Mouse (Mus musculus) embryonic facial prominence, embryonic 14.5 days (tissue): ENCODE results near the gene Cep89. TPM values are rescaled to one million over a fixed set of nuclear protein-coding genes. Genes with fewer than 3 reads are reported as not detected.
A peak's percentile ranks its signal among the peaks of the same experiment; 100 is the strongest.

Experiments used
- ATAC-seq: fragments of 200-750 bp; cut with Nextera tagmentation; 2 replicates; pipeline ENCODE4 v1.8.0; 2017; ENCODE audit warnings: low read depth, moderate number of reproducible peaks, moderate TSS enrichment
- DNase-seq: peaks from one replicate; pipeline ENCODE4 v3.0.0-alpha.2; 2015; ENCODE audit warnings: low spot score
- H3K27ac ChIP-seq: fragments of 300-500 bp; sonication (generic); replicated peaks from 2 replicates; pipeline ENCODE4 v1.5.1; 2014; ENCODE audit warnings: low read depth, mild to moderate bottlenecking, low read length, moderate library complexity
- H3K27me3 ChIP-seq: fragments of 300-500 bp; sonication (generic); replicated peaks from 2 replicates; pipeline ENCODE4 v1.6.1; 2014; ENCODE audit warnings: low read length; ENCODE audit not compliant: control insufficient read depth, insufficient read depth
- H3K36me3 ChIP-seq: fragments of 300-500 bp; sonication (generic); 2 replicates; pipeline ENCODE4 v1.6.1; 2014; ENCODE audit warnings: low read length, mixed read lengths; ENCODE audit not compliant: control insufficient read depth, insufficient read depth
- H3K4me1 ChIP-seq: fragments of 300-500 bp; sonication (generic); 2 replicates; pipeline ENCODE4 v1.6.1; 2014; ENCODE audit warnings: antibody characterized with exemption, low read length; ENCODE audit not compliant: control insufficient read depth, insufficient read depth
- H3K4me2 ChIP-seq: fragments of 300-500 bp; sonication (generic); 2 replicates; pipeline ENCODE4 v1.6.1; 2014; ENCODE audit warnings: low read depth, mild to moderate bottlenecking, low read length, moderate library complexity, mixed read lengths
- H3K4me3 ChIP-seq: fragments of 300-500 bp; sonication (generic); 2 replicates; pipeline ENCODE4 v1.5.1; 2014; ENCODE audit warnings: low read depth, mild to moderate bottlenecking, low read length
- H3K9ac ChIP-seq: fragments of 300-500 bp; sonication (generic); 2 replicates; pipeline ENCODE4 v1.6.1; 2014; ENCODE audit warnings: low read depth, mild to moderate bottlenecking, low read length, moderate library complexity, mixed read lengths
- H3K9me3 ChIP-seq: fragments of 300-500 bp; sonication (generic); 2 replicates; pipeline ENCODE4 v1.6.1; 2016; ENCODE audit warnings: low read length; ENCODE audit not compliant: control insufficient read depth
- WGBS: fragments of 180-500 bp; shearing (Covaris S2); extraction: QIAGEN DNeasy Blood & Tissue Kit; methylation state at CpG from one replicate; pipeline ENCODE4 v1.1.7; 2014; 5-methylcytosine and 5-hydroxymethylcytosine counted together
- polyA plus RNA-seq: library from polyadenylated mRNA; unstranded; fragments of >200 nt; fragmentation: Nextera tagmentation; extraction: Ambion mirVana; gene quantifications from 2 replicates; pipeline ENCODE4 v1.2.1, GENCODE M21; 2014

The Cep89 gene
- polyA plus RNA-seq, 1 experiment from 2014 or later = 27.8 TPM

- DNase-seq = no peak
- Histone ChIP-seq H3K9me3 (no peaks in the 10 kb centered on the region), H3K9ac (no peak overlapping the region), H3K27ac (no peak overlapping the region), H3K4me1 (peaks cover 6% of the 10 kb centered on the region; the same call in 1 of the 2 replicates), H3K4me2 (no peak overlapping the region), H3K36me3 (peaks cover 70% of the 10 kb centered on the region), H3K27me3 (no peaks in the 10 kb centered on the region), H3K4me3 (no peak overlapping the region)
- no peak for ATAC-seq
- WGBS = 88% methylated on average over 4 of the region's 4 CpGs
Observed at GRCm38 (mm10) chr7:35401169-35401568, 4.3 kb downstream of the Cep89 start.

DNA sequence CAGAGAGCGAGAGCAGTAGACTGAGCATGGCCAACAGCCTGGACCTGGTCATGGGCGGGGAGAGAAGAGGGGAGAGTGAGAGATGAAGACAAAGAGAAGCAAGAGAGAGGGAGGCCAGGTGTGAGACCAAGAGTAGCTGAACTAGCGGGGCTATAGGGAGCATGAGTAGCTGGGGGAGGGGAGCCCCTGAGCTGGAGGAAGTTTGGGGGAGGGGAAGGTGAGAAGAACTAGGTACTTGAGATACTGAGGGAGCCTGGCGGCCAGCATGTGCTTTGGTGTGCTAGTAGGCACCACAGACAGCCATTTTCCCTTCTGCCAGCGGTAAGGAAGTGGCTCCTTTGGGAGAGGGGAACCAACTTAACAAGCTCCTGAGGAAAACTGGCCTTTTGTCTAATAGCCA is 18.4 kb downstream of the Cep89 start:
- Histone ChIP-seq H3K4me2 (no peak overlapping the region), H3K9me3 (no peaks in the 10 kb centered on the region), H3K9ac (no peak overlapping the region), H3K27ac (no peak overlapping the region; the same call in 1 of the 2 replicates), H3K4me3 (no peak overlapping the region), H3K36me3 (peaks cover 52% of the 10 kb centered on the region), H3K4me1 (no peaks in the 10 kb centered on the region), H3K27me3 (no peaks in the 10 kb centered on the region)
- no peak for ATAC-seq
- 77% methylated on average over 5 of the region's 5 CpGs for WGBS
- DNase-seq = peak; percentile 3

DNA sequence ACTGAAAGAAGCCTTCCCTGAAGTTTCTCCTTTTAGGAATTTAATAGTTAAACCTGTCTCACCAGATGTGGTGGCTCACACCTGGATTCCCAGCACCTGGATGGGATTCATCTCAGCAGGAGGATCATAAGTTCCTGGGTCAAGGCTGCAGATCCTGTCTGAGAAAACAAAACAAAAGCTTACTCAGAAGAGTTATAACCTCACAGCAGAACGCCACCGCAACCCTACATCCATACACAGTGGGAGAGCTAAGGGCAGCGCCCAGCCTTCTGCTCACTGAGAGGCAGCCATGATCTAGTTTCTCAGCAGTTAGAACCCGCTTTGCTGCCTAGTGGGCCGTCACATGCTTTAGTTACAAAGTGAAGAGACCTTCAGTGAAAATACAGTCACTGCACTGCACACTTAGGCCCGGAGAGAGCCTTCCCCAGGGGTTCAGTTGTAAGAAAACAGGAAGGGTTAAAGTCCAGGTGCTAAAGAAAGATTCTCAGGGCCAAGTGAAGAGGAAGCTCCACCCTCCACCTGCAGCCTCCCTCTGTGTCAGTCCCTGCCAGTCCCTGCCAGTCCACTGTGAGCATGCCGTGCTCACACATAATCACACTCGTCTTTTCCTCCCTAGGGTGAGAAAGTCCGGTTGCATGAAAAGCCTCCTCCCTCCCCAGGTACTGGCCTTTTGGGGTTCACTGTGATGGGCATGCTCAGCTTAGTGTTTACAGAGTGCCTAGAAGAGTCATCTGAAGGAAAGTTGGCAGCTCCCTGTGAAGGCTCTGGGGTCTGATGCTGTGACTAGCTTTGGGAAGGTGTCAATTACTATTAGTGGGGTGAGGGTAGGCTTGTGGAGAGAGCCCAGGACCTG is 19.2 kb downstream of the Cep89 start:
- H3K27me3 ChIP-seq = no peaks in the 10 kb centered on the region
- ATAC-seq = no peak
- H3K4me3 ChIP-seq = no peak overlapping the region
- DNase-seq = no peak
- no peak overlapping the region for H3K9ac ChIP-seq
- no peaks in the 10 kb centered on the region for H3K4me1 ChIP-seq
- H3K27ac ChIP-seq = no peak overlapping the region
- 78% methylated on average over 9 of the region's 9 CpGs for WGBS
- no peaks in the 10 kb centered on the region for H3K9me3 ChIP-seq
- no peak overlapping the region for H3K4me2 ChIP-seq
- peaks cover 50% of the 10 kb centered on the region for H3K36me3 ChIP-seq

DNA sequence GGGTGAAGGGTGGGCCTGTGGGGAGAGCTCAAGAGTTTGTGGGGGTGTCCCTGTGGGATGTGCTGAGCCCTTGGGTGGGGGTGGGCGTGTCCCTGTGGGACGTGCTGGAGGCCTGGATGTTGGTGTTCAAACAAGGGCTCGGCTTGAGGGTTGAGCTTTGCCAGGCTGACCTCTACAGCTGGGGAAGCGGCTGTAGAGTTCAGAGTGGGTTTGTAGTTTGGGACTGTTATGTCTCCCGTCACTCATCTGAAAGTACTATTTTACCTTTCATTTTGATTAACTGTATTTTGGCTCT is 19.8 kb downstream of the Cep89 start:
- peaks cover 50% of the 10 kb centered on the region for H3K36me3 ChIP-seq
- no peak overlapping the region for H3K4me3 ChIP-seq
- H3K27ac ChIP-seq = no peak overlapping the region
- 96% methylated on average over 4 of the region's 5 CpGs for WGBS
- no peak overlapping the region for H3K4me2 ChIP-seq
- no peak for DNase-seq
- no peak overlapping the region for H3K9ac ChIP-seq
- ATAC-seq = no peak
- H3K9me3 ChIP-seq = no peaks in the 10 kb centered on the region
- no peaks in the 10 kb centered on the region for H3K4me1 ChIP-seq
- no peaks in the 10 kb centered on the region for H3K27me3 ChIP-seq

- H3K27me3 ChIP-seq = no peaks in the 10 kb centered on the region
- no peak overlapping the region for H3K4me3 ChIP-seq
- ATAC-seq = no peak
- WGBS = 89% methylated on average over 10 of the region's 10 CpGs
- DNase-seq = no peak
- no peak overlapping the region for H3K4me2 ChIP-seq
- H3K4me1 ChIP-seq = no peaks in the 10 kb centered on the region
- H3K9ac ChIP-seq = no peak overlapping the region
- peaks cover 84% of the 10 kb centered on the region for H3K36me3 ChIP-seq
- no peaks in the 10 kb centered on the region for H3K9me3 ChIP-seq
- H3K27ac ChIP-seq = no peak overlapping the region
Observed at GRCm38 (mm10) chr7:35423071-35423470, 26.2 kb downstream of the Cep89 start.

DNA sequence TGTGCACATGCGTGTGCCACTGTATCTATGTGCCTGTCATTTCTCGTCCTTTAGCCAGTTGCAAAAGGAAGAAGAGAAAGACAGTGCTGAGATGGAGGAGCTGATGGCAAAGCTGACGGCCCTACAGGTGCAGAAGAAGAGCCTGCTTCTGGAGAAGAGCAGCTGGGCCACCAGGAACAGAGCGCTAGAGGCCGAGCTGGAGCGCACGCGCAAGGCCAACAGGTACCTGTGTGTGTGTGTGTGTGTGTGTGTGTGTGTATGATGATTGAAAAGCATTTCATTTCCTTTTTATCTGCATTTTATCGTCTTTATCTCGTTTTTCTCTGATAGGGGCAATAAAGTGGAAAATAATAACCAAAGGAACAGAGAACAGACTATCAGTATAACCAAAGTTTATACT is 31.3 kb downstream of the Cep89 start:
- DNase-seq = no peak
- no peaks in the 10 kb centered on the region for H3K4me1 ChIP-seq
- no peak for ATAC-seq
- no peak overlapping the region for H3K9ac ChIP-seq
- H3K27ac ChIP-seq = no peak overlapping the region
- peaks cover 88% of the 10 kb centered on the region for H3K36me3 ChIP-seq
- no peak overlapping the region for H3K4me3 ChIP-seq
- H3K4me2 ChIP-seq = no peak overlapping the region
- H3K27me3 ChIP-seq = no peaks in the 10 kb centered on the region
- WGBS = 94% methylated on average over 10 of the region's 10 CpGs
- H3K9me3 ChIP-seq = no peaks in the 10 kb centered on the region

- Histone ChIP-seq H3K27me3 (no peaks in the 10 kb centered on the region), H3K36me3 (peaks cover 75% of the 10 kb centered on the region), H3K4me1 (no peaks in the 10 kb centered on the region), H3K9me3 (no peaks in the 10 kb centered on the region), H3K4me2 (no peak overlapping the region), H3K4me3 (no peak overlapping the region), H3K27ac (no peak overlapping the region), H3K9ac (no peak overlapping the region)
- ATAC-seq (no peak), DNase-seq (no peak)
- 81% methylated on average over 9 of the region's 9 CpGs for WGBS
Observed at GRCm38 (mm10) chr7:35435266-35435665, 38.4 kb downstream of the Cep89 start.

GRCm38 (mm10) chr7:35447501-35447900 is 50.7 kb downstream of the Cep89 start:
- DNase-seq (no peak), ATAC-seq (no peak)
- H3K9me3 ChIP-seq = no peaks in the 10 kb centered on the region
- H3K27ac ChIP-seq = no peak overlapping the region
- no peaks in the 10 kb centered on the region for H3K27me3 ChIP-seq
- no peak overlapping the region for H3K4me2 ChIP-seq
- WGBS = 31% methylated on average over 4 of the region's 4 CpGs
- H3K4me1 ChIP-seq = 0 out of 2 replicates have a peak, but pooled peaks cover 7% of the 10 kb centered on the region
- no peaks in the 10 kb centered on the region for H3K36me3 ChIP-seq
- H3K9ac ChIP-seq = no peak overlapping the region
- H3K4me3 ChIP-seq = no peak overlapping the region
